Mouse (Mus musculus) forelimb bud, embryonic 11.5 days (tissue): ENCODE results near the gene Trpm5.

Source experiments
- DNase-seq: peaks from one replicate; pipeline ENCODE4 v3.0.0-alpha.2; 2012; ENCODE audit warnings: low read depth, low spot score

Trpm5 gene

DNA sequence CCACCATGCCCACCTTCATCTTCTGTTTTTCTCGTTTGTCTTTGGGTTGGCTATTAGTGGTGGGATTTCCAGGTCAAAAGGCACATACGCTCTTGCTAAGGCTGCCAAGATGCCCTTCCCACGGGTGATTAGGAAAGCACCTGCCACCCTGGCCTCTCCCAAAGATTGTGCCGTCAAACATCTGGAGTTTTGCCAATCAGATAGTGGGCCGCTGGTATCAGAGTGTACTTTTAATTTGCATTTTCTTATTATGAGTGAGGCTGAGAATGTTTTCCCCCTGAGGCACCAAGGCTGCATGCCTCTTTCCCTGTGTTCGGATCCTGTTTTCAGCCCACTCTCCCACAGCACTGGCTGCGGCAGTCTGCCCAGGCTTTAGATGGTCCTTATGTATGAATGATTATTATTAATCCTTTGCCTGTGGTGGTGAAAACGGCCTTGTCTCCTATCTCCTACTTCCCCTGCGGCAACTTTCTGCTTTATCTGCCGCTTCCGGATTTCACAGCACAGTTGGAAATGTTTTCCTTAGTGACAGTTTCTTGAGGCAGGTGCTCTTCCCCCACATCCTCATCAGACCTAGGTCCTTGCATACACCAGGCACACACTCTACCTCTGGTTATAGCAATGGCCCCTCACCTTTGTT is 10.9 kb upstream of the Trpm5 start:
- DNase-seq: no peak

DNA sequence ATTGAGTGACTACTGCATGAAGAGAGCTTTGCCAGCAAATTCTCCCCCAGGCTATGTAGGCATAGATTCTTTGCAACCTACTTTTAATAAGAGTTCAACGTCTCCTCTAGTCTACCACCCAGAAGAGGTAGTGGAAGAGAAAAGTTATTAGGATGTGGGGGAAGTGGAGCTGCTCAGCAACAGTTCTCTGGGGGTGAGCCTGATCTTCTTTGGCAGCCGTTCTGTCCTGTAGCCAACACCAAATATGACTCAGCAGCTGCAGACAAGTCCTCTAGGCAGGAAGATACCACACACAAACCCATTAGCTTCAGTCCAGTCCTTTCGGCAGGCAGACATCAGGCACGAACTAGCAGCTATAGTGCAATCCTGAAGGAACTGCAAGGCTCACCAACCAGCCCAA is 6.3 kb upstream of the Trpm5 start:
- no peak for DNase-seq

DNA sequence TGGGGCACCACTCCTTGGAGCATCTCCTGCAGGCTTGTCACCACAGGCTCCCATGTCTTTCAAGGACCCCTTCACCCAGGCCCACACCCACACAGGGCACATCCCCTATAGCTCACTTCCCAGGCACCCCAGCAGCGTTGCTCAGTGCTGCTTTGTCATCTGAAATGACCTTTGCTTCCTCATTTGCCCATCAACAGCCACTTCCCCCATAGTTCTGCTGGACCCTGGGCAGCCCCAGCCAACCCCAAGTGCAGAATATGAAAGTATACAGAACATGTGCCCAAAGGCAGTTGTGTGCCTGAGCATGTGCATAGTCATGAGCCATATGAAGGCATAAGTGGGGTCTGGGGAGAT is 1.1 kb upstream of the Trpm5 start:
- DNase-seq: no peak

DNA sequence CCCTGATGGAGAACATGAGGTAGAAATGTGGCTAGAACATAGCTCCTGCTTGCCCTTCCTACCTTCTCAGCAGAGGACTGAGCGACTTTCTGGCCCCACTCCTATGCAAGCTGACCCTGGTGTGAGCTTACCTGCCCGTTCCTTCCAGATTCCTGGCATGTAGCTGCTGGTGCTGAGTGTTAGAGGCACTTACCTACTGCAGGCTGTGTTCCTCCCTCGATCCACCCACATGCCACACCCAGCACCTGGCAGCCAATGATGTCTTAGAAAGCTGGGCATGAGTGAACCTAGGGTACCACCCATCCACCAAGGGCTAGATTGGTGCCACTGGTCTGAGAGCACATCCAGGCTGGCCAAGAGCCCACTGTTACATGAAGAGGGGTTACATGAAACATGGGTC is 595 bp downstream of the Trpm5 start:
- no peak for DNase-seq

DNA sequence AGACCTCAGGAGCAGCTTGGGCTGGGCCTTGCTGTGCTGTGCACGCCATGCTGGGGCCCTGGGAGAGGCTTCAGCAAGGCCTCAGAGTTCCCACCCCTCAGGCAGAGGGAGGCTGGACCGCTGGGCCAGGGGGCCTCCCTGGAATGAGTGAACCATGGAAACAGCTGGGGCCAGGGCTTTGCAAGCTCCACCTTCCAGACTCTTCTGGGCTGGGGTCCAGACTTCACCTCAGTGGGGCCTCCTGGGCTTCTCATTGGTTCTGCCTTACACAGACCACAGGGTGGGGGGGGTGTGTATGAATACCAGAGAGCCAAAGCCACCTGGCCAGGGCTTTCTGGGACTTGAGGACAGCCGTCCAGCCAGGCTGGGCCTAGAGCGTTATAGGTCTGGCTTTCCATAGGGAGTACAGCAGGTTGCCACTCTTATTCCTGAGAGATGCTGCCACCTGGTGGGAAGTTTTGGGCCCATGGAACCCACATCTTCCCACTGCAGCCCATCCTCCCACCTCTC is 7.3 kb downstream of the Trpm5 start:
- peak; percentile 75 for DNase-seq

DNA sequence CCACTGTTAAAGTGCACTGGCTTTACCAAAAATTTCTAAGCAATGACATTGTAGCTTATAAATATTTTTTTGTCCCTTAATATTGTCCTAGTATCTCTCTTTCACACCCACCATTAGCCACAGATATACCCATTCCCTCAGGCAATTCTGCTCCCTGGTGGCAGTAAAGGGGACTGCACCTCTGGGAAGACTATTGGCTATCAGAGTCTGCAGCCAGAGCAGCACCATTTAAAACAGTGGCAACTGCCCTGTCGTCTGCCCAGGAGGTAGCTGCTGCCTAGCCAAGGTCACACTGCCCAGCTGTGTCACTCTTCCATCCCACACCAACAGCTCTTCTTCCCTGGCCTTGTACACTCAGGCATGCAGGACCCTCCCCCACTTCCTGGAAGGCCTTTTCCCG is 8.1 kb downstream of the Trpm5 start:
- DNase-seq: peak; percentile 43

DNA sequence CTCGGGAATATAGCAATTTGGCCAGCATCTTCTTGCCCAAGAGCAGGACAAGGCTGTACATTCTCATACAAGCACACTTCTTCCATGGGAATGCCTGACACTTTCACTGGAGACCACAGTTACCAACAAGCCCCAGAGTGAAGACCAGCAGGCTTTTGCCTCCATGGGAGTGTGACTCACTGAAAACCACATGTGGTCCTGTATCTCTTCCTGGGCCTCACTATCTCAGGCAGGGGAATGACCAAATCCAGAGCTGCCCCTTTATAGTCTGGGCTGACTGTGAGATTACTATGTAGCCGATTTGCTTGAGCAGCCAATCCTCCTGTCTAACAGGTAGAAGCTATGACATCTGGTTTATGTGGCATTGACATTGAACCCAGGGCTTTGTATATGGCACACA is 10.7 kb downstream of the Trpm5 start:
- DNase-seq: no peak

DNA sequence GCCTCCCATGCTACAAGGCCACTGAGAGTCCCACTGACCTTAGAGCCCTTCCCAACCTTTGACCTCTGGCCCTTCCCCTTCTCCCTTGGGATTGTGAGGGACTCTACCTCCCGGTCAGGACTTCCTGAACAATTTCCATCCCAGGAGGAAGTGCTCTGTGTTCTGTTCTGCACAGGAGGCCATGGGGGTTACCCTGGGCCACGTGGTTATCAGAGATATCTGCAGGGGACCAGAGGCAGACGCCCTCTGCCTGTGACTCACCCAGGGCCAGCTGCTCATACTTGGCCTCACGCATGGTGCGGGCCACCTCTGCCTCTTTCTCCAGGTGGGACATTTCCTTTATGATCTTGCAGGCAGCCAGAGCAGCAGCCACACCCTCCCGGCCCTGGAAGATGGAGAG is 12.4 kb downstream of the Trpm5 start:
- no peak for DNase-seq

DNA sequence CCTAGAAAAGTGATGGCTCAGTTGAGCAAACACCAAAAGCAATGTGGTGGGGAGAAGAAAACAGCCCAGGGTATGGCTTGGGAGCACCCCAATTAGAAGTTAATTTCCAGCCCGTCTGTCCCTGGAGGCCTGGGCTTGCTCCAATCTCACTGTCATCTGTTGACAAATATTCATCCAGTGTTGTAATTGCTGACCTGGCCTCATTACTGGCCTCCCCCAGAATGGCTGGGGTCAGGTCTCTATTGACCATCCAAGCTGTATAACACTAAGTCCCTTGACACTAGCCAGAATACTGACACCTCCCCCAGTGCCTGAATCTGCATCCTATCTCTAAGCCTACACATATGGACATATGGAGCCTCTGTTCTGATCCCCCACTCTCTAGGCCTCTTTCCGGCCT is 17.1 kb downstream of the Trpm5 start:
- DNase-seq: no peak

DNA sequence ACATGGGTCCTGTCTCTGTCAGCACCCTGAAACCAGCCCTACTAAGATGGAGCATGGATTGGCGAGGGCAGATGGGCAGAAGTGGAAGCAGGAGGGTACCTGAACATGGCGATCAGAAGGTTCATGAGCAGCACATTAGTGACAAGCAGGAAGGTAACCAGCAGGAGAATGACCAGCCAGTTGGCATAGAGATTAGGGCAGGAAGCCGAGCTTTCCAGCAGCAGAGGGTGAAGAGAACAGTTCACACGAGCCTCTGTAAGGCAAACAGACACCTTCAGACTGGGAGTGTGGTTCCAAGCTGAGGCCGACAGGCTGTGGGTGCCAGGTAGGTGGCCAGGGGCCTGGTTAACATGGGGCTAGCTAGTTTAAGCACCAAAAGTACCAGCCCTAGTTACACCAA is 19.0 kb downstream of the Trpm5 start:
- DNase-seq: no peak

DNA sequence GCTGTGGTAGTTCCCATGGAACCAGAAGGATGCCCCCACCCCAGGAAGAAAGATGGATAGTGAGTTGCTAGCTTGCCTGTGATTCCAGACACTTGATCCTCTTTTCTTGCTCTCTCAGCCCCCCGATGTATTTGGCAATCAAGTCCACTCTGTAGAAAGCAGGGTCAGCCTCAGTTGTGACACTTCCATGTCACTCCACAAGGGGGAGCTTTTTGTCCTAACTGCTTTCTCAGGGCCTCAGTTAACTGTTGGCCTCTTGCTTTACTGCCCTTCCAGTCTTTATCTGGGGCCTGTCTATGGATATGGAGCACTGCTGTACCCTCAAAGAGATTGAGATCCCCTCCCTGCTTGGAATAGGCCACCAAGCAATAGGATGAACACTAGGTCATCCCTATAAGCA is 21.4 kb downstream of the Trpm5 start:
- DNase-seq: peak; percentile 67

DNA sequence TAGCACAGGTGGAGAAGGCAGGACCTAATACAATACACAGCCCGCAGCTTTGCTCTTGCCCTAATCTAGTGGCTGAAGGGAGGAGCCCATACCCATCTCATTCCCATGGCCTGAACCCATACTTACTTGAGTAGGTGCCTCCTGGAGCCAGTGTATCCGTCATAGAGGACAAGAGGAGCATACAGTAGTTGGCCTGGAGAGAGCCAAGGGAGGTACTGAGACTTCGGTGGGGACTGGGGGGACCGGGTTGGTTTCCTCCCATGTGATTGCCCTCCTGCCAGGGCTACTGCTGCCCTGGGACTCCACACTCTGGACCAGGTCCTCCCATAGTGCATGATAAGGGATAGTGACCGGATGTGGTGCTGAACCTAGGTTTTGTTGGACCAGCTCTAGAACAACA is 21.8 kb downstream of the Trpm5 start:
- DNase-seq: no peak

DNA sequence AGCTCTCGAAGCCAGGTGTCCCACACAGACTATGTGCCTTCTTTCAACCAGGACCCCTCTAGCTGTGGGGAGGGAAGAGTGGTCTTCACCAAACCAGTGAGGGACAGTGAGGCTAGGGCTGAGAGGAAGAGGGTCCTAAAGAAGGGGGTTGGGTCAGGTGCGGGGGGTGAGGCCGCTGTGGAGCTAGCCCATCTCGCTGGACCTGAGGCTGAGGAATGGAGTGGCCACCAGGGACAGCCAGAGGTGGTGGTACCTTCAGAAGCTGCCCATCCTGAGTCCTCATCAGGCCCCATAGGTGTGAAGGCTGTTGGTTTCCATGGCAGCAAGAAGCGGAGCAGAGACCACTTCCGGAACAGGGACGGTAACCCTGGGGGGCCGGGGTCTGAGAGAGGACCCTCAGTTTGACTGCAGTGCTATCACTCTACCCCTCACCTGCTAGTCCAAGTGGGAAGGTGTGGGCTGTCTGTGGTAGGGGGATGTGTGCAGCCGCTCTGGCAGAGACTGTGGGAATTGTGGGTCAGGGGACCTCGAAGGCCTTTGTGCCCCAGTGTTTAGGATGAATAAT is 23.9 kb downstream of the Trpm5 start:
- DNase-seq: no peak

DNA sequence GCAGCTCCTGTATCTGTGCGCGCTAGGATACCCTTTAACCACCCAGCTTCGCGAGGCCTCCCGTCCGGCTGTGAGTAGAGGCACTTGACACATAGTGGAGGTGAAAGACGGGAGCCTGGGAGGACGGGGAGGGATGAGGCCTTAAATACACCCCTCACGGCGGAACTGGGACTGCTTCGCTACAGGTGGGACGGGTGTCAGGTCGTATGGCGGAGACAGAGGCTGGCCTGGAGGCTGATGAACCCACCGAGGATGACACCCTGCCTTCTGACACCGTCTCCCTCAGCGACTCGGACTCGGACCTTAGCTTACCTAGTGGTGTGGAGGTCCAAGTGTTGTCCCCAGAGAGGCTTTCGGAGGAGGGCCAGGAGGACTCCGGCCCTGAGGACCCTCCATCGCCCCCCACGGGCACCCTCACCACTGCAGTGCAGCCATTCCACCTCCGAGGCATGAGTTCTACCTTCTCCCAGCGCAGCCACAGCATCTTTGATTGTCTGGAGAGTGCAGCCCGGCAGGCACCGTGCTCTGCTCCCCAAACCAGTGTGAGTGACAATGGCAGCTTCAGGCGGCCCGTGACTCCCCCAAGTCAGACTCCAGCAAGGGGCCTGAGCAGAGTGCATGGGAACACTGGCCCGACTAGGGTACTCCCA is 24.6 kb downstream of the Trpm5 start:
- DNase-seq: no peak

DNA sequence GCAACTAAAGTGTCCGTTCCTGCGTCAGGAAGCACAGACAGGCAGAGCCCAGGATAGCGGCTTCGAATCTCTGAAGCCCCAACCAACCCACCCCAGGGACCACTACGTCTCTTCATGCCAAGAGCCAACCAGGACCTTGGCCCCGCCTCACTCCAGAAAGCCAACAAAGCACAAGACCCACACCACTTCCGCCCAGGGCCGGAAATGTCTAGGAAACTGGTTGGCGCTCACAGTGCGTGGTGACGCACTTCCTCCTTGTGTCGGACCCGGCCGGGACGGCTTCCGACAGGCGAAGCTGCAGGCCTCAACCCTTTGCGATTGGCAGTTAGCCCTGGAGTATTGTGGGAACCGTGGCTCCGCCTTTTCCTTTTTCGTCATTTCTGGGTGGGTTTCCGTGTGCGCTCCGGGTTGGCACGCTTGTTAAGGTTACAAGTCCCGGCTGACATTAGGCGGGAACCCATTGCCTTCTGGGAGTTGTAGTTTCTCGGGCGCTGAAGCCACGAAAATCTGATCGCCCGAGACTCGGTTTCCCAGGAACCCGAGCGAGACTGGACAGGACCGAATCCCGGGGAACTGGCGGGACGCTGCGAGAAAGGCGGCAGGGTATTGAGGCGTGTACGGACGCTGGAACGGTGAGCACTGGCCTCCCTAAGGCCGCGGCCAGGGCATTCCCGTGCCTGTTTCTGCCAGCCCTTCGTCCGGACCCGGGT is 25.4 kb downstream of the Trpm5 start, which contains the start of gene Tssc4:
TSS of gene Tssc4 (plus strand) at position 368 of the 710 bp plus-strand sequence.
- peak; percentile 100 for DNase-seq

DNA sequence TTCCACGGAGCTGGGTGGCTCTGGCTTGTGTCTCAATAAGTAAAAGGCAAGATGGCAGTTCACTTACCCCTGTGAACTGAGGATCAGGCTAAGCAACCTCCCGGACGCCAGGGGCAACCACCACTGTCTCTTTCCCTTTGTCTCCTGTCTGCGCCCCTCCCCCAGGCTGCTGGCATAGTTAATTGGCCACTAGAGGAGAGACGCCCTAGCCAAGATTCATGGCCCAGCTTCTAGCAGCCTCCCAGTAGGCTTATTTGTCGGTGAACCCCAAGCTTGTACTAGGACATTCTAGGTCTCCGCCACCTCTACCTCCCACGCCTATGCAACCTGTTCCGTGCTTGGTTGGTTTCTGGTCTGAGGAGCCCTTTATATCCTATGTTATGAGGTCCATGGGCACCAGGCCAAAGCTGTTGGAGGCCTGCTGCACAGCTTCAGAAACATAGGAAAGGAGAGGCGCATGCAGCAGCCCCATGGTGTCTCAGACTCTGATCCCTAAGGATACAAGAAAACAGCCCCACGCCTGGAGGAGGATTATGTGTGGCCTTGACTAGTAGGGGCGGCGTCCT is 26.0 kb downstream of the Trpm5 start:
- DNase-seq: no peak

DNA sequence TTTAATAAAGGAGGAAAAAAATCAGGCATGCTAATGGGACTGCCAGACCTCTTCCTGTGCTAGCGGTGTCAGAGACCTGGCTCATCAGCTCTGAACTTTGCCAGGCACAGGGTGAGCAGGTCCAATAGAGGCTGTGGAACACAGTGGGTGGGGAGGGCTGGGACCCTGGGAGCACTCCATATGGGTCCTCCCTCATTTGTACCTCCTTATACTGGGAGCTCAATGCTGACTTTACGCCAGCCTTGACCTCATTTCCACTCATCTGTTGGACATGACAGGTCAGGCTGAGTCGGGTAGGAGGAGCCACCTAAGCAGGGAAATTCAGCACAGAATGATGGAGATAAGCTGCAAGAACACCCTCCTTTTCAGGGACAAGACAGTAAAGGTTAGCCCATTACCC is 26.5 kb downstream of the Trpm5 start:
- DNase-seq: no peak

DNA sequence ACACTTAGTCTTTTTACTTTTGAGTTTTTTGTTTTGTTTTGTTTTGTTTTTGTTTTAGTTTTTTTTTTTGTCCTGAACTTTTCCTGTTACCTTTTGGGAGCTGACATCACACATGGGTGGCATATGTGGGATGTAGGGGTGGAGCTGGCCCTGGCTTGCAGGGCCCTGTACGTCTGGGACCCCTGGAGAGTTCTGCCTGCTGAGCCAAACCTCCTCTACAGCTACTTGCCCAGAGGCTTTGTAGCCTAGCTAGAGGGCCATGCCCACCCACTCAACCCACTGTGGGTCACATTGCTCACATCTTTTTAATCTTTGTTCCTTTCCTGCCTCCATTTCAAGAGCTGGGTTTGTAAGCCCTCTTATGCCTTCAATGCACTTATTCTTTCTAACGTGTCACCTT is 27.0 kb downstream of the Trpm5 start:
- no peak for DNase-seq

DNA sequence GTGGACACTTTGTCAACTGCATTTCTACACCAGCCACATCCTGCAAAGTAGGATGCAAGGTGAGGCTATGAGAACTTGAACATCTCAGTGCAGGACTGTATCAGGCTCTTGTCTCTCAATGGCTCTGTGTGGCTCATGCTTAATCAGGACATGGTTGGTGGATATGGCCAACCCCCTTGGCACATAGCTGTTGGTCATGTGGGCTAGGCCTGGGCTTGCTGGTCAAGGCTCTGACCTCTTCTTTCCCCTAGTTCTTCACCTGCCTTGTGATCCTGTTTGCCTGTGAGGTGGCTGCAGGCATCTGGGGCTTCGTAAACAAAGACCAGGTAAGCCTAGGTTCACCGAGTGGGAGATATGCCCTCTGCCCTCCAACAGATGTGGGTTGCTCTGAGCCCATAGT is 28.8 kb downstream of the Trpm5 start:
- no peak for DNase-seq

DNA sequence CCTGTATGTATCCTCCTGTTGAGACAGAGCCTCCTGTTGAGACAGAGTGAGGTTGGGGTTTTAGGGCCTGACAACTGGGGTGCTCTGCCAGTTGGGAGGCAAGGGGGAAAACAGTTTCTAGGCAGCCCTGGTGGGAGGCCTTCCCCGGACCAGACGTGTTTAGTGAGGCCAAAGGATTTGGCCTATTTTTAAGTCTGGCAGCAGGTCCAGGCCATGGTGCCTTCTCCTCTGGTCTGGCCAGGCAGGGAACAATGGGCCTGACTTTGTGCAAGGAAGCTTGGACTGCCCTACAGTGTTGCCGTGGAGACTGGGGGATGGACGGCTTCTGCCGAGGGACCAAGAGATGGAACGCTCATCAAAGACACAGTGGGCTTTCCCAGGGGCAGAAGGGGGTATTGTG is 30.2 kb downstream of the Trpm5 start:
- no peak for DNase-seq

DNA sequence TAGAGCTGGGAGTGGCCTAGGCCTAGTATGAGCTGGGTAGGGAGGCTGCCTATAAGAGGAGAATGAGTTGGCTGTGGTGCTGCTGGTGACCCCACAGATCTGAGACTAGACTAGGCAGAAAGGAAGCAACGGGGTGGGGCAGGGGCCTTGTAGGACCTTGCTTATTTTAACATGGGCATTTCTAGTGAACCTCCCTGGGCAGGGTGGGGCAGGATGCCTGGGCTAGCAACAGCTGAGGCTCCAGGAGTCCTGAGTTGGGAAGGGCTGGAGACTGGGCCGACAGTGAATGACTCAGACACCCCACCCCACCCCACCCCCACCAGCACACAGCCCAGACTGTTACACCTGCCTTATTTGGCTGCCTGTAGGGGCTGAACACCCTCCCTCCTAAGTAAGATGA is 31.7 kb downstream of the Trpm5 start:
- no peak for DNase-seq

DNA sequence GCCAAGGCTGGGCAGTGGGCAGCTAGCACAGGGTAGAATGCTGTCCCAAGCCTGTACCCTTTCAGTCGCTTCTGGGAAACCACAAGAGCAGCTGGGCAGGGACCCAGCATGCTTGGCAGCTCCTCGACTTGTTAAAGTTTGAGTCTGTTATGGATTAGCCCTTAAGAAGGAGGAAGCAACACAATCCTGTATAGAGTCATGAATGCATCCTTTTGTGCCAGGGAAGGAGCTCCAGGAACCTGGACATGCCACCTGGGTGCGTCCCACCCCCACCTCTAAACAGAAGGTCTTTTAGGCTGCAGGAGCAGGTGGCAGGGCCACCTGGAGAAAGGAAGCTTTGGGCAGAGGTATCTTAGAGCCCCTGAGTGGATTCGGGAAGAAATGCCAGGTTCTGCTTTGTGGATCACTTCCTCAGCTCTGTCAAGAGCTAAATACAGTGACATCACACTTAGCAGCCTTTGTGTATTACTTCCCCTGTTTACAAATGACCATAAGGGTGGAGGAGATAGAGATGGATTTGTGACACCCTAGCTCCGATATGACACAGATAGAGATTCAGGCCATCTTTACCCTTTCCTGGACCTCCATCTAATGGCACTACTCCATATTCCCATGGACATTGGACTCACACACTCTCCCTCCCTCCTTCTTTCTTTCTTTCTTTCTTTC is 35.1 kb downstream of the Trpm5 start:
- DNase-seq: no peak
